Mouse (Mus musculus): Measurements from ENCODE around the gene Lrrc26. TPM values are rescaled to one million over a fixed set of nuclear protein-coding genes. Genes with fewer than 3 reads are reported as not detected.

Lrrc26 gene
- total RNA-seq, 2 experiments from 2014 or later = not detected

DNA sequence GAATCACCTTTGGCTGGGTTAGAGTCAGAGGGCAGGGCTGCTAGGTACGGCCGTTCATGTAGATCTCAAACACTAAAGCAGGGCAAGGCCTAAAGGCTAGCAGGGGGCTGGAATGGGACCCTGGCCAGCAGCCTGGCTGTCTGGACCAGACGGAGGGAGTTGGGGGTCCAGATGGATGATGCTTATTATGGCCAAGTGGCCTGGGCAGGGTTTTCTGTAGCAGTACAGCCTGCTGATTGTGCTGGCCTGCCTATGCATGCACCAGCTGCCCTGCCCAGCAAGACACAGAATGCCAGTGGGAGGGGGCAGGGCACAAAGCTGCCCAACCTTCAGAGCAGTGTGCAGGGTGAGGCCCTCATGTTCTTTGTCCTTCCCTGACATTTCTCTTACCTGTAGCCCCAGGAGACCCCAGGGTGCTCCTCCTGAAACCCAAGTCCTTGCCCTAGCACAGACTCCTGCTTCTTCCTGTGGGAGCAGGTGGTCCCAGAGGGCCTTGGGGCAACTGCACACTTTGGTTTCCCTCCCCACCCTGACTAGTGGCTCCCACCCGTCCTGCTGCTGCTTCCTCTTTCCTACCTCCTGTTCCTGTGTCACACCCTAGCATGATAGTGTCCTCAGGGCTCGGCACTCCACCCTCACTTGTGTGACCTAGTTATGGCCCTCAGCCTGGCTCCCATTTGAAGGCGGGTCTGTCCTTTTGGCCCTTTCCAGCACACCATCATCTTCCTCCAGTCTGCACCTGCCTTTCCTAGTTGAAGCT, 23.6 kb upstream of the Lrrc26 start:
- peak; percentile 55 for ATAC-seq (replicated peaks; ENCODE audit: poor library complexity, severe bottlenecking)

DNA sequence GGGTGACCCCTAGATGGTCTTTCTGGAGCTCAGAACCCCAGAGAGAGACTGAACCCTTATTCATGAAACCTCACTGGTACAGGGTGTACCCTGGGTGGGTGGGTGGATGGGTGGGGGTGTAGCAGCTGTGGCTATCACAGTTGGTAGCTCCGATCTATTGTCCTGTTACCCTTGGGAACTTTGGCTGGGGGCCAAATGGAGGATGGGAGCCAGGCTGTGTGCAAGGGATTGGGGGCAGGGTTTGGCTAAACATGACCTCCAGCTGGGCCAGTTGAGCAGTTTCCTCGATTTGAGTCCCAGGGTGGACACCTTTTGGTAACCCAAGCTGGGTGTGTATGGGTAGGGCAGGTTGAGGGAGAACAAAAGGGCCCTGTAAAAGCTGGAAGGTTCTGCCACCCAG, 23.0 kb upstream of the Lrrc26 start:
- no peak for ATAC-seq (replicated peaks; ENCODE audit: poor library complexity, severe bottlenecking)

DNA sequence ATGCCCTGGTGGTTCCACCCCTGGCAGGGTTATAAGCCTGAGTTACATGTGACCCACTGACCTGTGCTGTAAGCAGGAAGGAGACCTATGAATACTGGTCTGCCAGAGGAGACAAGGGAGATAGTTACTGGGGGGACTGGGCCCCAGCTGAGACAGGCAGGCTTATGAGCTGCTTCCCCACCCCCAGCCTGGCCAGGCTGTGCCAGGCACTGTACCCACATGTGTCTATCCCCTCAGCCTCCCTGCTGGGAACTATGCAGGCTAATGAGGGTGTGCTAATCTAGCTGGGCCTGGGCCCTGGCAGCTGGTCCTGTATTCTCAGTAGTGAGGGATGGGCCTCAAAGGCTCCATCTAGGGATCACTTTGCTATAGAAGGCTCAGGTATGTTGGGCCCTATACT, 22.5 kb upstream of the Lrrc26 start:
- ATAC-seq (replicated peaks; ENCODE audit: poor library complexity, severe bottlenecking) = no peak

GRCm38 (mm10) chr2:25267746-25268309, 21.9 kb upstream of the Lrrc26 start:
- no peak for ATAC-seq (replicated peaks; ENCODE audit: poor library complexity, severe bottlenecking)

GRCm38 (mm10) chr2:25271827-25272511, 17.7 kb upstream of the Lrrc26 start, which contains the start of the genes Ssna1 and Anapc2:
TSS of gene Ssna1 (minus strand) at chr2:25272438.
TSS of gene Anapc2 (plus strand) at chr2:25272478.
- ATAC-seq (replicated peaks; ENCODE audit: poor library complexity, severe bottlenecking) = peak; percentile 95

GRCm38 (mm10) chr2:25272515-25272914, 17.2 kb upstream of the Lrrc26 start:
- ATAC-seq (replicated peaks; ENCODE audit: poor library complexity, severe bottlenecking) = 0 out of 2 replicates have a peak, but pooled peaks have one; percentile 2

- ATAC-seq (replicated peaks; ENCODE audit: poor library complexity, severe bottlenecking) = no peak
Measured at GRCm38 (mm10) chr2:25273010-25273409, 16.7 kb upstream of the Lrrc26 start.

DNA sequence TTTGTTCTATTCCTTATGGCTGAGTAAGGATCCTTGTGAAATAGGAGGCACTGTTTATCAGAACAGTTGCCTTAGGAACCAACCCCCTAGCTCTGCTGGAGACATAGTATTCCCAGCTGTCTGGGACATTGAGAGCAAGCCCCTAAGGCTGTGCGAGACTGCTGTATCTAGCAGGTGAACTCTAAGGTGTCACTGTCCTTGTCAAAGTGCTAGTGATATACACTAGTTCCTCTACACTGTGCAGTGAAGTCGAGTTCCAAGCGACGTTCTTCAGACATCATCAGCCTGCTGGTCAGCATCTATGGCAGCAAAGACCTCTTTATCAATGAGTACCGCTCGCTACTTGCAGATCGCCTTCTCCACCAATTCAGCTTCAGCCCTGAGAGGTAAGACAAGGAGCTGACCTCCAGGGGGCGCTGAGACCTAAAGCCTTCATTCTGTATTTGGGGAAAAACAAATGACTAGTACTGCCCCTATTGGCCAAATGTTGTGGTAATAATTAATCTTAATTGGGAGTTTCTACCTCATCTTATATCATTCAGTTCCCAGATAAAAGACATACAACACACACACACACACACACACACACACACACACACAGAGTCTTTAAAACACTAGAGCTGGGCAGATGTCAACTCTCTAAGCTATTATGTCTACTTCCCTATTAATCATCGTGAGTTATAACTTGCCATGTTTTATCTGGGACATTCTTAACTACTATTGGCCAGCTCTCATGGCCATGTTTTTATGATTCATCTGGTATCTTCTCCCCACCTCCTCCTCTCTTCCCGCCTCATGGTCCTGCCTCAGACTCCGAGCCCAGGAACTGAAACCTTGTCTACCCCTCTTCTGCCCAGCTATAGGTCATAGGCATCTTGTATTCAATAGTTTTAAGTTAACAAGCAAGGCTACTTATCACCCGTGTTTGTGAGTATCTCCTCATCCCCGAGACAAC, 10.5 kb upstream of the Lrrc26 start:
- ATAC-seq (replicated peaks; ENCODE audit: poor library complexity, severe bottlenecking) = peak; percentile 93

DNA sequence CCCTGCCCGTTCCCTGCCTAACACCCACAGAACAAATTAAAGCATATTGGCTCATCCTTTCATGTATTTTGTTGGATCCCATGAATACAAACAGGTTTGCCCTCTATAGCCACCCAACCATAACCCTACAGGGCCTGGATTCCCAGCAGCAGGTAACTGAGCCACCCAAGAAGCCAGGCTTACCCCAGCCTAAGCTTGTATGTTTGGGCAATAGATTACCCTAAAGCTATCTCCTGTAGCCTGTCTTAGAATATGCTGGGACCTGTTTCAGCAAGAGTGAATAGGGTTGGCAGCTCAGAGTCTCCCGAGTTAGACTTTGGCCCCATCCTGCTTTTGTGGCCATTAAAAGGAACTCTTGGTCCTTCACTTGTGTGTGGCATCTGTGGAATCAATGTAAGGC, 4.2 kb upstream of the Lrrc26 start:
- no peak for ATAC-seq (replicated peaks; ENCODE audit: poor library complexity, severe bottlenecking)

GRCm38 (mm10) chr2:25286314-25286713, 3.4 kb upstream of the Lrrc26 start:
- ATAC-seq (replicated peaks; ENCODE audit: poor library complexity, severe bottlenecking) = no peak

DNA sequence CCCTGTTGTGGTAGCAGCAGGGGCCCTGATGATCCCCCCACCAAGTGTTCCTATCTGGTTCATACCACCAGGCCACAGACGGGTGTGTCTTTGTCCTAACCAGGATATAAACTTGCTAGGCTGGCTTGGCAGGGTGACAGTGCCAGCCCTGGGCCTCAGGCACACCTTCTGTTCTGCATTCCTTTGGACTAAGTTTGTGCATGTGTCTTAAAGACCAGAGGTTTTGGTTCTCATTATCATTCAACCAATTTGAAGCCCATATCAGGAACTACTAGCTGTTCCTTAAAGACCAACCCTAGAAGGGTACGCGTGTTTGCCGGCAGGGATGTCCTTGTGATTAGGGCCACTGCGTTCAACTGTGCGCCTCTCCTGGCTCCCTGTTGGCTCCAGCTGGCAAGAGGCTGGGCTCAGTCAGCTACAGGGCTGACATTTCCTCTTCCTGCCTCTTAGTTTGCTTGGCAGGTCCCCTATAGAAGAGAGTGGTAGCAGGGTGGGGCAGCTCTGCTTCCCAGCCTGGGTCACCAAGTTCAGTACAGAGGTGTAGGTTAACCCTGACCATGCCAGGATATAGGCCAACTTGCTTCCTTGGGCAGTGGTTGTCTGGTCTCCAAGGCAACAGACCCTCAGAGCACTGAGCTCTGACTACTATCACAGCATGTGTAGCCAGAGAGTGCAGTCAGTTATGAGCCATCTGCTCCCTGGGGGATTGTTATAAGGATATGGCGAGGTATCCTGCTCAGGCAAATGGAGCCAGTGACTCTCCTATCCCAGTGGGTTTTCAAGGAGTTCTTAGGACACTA, 2.7 kb upstream of the Lrrc26 start:
- ATAC-seq (replicated peaks; ENCODE audit: poor library complexity, severe bottlenecking) = no peak

- ATAC-seq (replicated peaks; ENCODE audit: poor library complexity, severe bottlenecking) = no peak
Measured at GRCm38 (mm10) chr2:25287927-25288649, 1.6 kb upstream of the Lrrc26 start, which contains the start of gene Tmem210. TSS of gene Tmem210 (plus strand) at chr2:25288145.

- ATAC-seq (replicated peaks; ENCODE audit: poor library complexity, severe bottlenecking) = no peak
Measured at GRCm38 (mm10) chr2:25288734-25289345, 875 bp upstream of the Lrrc26 start.

DNA sequence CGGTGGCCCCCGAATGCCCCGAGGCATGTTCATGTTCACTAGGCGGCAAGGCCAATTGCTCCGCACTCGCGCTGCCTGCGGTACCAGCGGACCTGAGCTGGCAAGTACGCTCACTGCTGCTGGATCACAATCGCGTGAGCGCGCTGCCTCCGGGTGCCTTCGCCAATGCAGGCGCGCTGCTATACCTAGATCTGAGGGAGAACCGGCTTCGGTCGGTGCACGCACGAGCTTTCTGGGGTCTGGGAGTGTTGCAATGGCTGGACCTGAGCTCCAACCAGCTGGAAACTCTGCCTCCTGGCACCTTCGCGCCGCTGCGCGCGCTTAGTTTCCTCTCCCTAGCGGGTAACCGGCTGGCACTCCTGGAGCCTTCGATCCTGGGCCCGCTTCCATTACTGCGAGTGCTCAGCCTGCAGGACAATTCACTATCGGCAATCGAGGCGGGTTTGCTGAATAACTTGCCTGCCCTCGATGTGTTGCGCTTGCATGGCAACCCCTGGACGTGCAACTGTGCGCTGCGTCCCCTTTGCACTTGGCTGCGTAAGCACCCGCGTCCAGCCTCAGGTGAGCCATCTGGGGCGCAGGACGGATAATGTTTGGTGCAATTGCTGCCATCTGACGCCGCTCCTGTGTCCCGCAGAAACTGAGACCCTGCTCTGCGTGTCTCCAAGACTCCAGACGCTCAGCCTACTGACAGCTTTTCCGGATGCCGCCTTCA, 543 bp downstream of the Lrrc26 start:
- no peak for ATAC-seq (replicated peaks; ENCODE audit: poor library complexity, severe bottlenecking)

DNA sequence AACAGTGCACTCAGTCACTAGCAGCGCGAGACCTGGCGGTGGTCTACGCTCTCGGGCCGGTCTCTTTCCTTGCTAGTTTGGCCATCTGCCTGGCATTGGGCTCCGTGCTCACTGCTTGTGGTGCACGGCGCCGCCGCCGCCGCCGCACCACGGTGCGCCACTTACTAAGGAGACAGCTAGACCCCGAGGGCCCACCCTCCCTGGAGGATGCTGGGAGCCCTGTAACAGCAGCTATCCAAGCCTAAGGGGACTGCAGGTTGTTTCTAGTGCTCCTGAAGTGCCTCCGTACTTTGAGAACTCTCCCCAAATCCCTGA, 1.1 kb downstream of the Lrrc26 start:
- no peak for ATAC-seq (replicated peaks; ENCODE audit: poor library complexity, severe bottlenecking)

GRCm38 (mm10) chr2:25291184-25292053, 1.7 kb downstream of the Lrrc26 start:
- ATAC-seq (replicated peaks; ENCODE audit: poor library complexity, severe bottlenecking) = no peak

DNA sequence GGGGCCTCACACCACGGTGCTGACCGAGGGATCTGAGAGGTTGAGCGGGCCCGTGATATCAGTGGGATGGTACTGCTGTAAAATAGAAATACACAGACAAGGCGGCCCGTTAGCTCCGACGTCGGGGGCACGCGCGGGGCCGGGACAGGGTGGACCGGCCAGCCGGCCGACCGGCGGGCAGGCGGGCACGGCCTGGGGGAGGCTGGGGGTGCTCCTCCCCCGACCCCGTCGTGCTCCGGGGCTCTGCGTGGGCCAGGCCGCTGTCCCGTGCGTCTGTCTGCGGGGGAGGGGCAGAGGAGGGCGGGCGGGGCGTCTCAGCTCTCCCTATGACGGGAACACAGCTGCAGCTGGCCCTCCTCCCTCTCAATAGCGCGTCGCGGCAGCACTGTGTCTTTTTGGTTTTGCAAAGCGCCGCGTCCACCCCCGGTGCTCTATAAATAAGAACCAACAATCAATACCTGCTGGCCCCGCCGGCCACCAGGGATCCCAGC, 2.4 kb downstream of the Lrrc26 start:
- ATAC-seq (replicated peaks; ENCODE audit: poor library complexity, severe bottlenecking) = no peak

All from granulocyte monocyte progenitor cell, adult 5-6 weeks (primary cell).